Mouse (Mus musculus) kidney, postnatal 0 days (tissue): ENCODE results near the gene Sh3pxd2a. TPM values are rescaled to one million over a fixed set of nuclear protein-coding genes. Genes with fewer than 3 reads are reported as not detected.

Experiments
- ATAC-seq: fragments of 200-750 bp; cut with Nextera tagmentation; replicated peaks from 2 replicates; pipeline ENCODE4 v1.8.0; 2017; ENCODE audit warnings: low read depth, moderate number of reproducible peaks, moderate TSS enrichment, moderate library complexity; ENCODE audit not compliant: low FRiP score
- DNase-seq: peaks from one replicate; pipeline ENCODE4 v3.0.0-alpha.2; 2016; ENCODE audit warnings: low spot score
- H3K27ac ChIP-seq: fragments of 300-500 bp; sonication (generic); 2 replicates; pipeline ENCODE4 v1.5.1; 2014; ENCODE audit warnings: mild to moderate bottlenecking
- H3K27me3 ChIP-seq: fragments of 300-500 bp; sonication (generic); 2 replicates; pipeline ENCODE4 v1.6.1; 2014; ENCODE audit warnings: low read length, mixed read lengths; ENCODE audit not compliant: insufficient read depth
- H3K36me3 ChIP-seq: fragments of 300-500 bp; sonication (generic); 2 replicates; pipeline ENCODE4 v1.6.1; 2014; ENCODE audit warnings: low read length, mixed read lengths; ENCODE audit not compliant: insufficient read depth
- H3K4me1 ChIP-seq: fragments of 300-500 bp; sonication (generic); replicated peaks from 2 replicates; pipeline ENCODE4 v1.6.1; 2014; ENCODE audit warnings: antibody characterized with exemption, low read length, mixed read lengths; ENCODE audit not compliant: insufficient read depth
- H3K4me2 ChIP-seq: fragments of 300-500 bp; sonication (generic); 2 replicates; pipeline ENCODE4 v1.6.1; 2014; ENCODE audit warnings: mild to moderate bottlenecking, low read length, moderate library complexity, mixed read lengths
- H3K4me3 ChIP-seq: fragments of 300-500 bp; sonication (generic); replicated peaks from 2 replicates; pipeline ENCODE4 v1.5.1; 2014; ENCODE audit warnings: low read depth, low read length
- H3K9ac ChIP-seq: fragments of 300-500 bp; sonication (generic); 2 replicates; pipeline ENCODE4 v1.6.1; 2014; ENCODE audit warnings: low read depth, low read length
- H3K9me3 ChIP-seq: fragments of 300-500 bp; sonication (generic); replicated peaks from 2 replicates; pipeline ENCODE4 v1.6.1; 2016; ENCODE audit warnings: low read length, inconsistent platforms, mixed read lengths
- CTCF ChIP-seq: IDR thresholded peaks from 2 replicates; pipeline ENCODE4 v1.5.1; 2016; ENCODE audit warnings: antibody characterized with exemption, low read depth, mild to moderate bottlenecking, moderate library complexity
- WGBS: fragments of 180-500 bp; shearing (Covaris S2); extraction: QIAGEN DNeasy Blood & Tissue Kit; methylation state at CpG from one replicate; pipeline ENCODE4 v1.1.7; 2014; 5-methylcytosine and 5-hydroxymethylcytosine counted together
- polyA plus RNA-seq: library from polyadenylated mRNA; unstranded; fragments of >200 nt; fragmentation: Nextera tagmentation; extraction: Ambion mirVana; gene quantifications from 2 replicates; pipeline ENCODE4 v1.2.1, GENCODE M21; 2015

Sh3pxd2a gene
- polyA plus RNA-seq, 1 experiment from 2014 or later = 4.1 TPM

DNA sequence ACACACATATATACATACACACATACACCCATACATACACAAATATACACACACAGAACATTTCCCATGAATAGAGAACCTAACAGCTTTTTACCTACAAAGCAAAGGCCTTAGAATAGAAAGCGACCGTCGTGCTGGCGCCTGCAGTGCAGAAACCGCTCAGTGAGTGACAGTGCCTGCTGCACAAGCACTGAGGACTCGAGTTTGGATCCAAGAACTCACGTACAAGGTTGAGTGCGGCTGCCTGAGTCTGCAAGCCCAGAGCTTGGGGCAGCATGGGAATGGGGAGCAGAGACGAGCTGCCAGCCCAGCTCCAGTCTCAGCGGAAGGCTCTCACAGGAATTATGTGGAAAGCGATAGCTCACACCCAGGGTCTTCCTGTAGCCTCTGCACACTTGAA lies 43.7 kb downstream of the Sh3pxd2a start:
- TF ChIP-seq CTCF = no peak
- H3K9me3 ChIP-seq = no peaks in the 10 kb centered on the region
- H3K27me3 ChIP-seq = no peaks in the 10 kb centered on the region
- ATAC-seq (no peak), DNase-seq (no peak)
- no peak overlapping the region for H3K27ac ChIP-seq
- no peak overlapping the region for H3K4me3 ChIP-seq
- no peak overlapping the region for H3K4me2 ChIP-seq
- H3K9ac ChIP-seq = no peak overlapping the region
- H3K4me1 ChIP-seq = 0 out of 2 replicates have a peak, but pooled peaks cover 4% of the 10 kb centered on the region
- WGBS = 83% methylated on average over 11 of the region's 11 CpGs
- 0 out of 2 replicates have a peak, but pooled peaks cover 4% of the 10 kb centered on the region for H3K36me3 ChIP-seq

DNA sequence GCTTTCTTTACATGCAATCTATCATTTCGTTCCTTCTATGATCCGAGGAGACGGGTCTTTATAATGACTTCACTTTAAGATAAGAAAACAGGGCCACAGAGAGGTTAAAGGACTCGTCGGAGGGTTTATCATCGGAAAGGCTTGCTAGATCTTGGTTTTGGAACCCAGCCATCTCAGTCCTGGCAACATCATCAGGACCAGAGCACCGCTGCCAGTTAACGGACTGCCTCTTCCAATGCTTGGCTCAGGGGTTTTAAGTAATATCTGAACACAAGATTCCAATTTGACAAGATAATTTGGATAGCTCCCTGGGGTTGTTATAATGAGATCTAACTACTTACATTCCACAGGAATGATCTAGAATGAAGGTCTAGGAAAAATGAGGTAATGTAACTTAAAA lies 45.0 kb downstream of the Sh3pxd2a start:
- H3K36me3 ChIP-seq = 0 out of 2 replicates have a peak, but pooled peaks cover 4% of the 10 kb centered on the region
- WGBS = 69% methylated on average over 8 of the region's 8 CpGs
- ATAC-seq (no peak), DNase-seq (no peak)
- no peak overlapping the region for H3K4me2 ChIP-seq
- H3K9me3 ChIP-seq = no peaks in the 10 kb centered on the region
- no peak overlapping the region for H3K9ac ChIP-seq
- no peaks in the 10 kb centered on the region for H3K27me3 ChIP-seq
- no peak overlapping the region for H3K4me3 ChIP-seq
- TF ChIP-seq CTCF = no peak
- no peak overlapping the region for H3K27ac ChIP-seq
- 0 out of 2 replicates have a peak, but pooled peaks cover 7% of the 10 kb centered on the region for H3K4me1 ChIP-seq

DNA sequence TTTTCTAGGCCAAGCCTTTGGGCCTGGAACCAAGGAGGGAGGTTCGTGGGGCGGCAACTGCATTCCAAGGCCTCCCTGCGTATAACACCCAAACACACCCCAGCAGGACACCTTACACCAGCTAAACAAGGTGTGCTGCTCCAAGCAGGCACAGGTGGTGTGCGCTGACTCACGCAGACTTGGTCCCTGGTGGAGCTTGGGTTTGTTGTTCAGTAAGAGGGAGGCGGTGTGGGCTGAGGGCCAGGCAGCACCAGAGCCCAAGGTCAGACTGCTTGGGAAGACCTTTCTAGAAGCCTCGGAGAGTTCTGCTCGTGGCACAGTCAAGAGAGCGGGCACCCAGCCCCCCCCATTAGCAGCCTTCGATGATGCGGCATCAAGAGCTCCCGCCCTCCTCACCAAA lies 48.0 kb downstream of the Sh3pxd2a start:
- H3K4me3 ChIP-seq = no peak overlapping the region
- H3K9me3 ChIP-seq = no peaks in the 10 kb centered on the region
- no peak overlapping the region for H3K4me2 ChIP-seq
- H3K36me3 ChIP-seq = no peaks in the 10 kb centered on the region
- no peak for ATAC-seq
- H3K9ac ChIP-seq = no peak overlapping the region
- H3K4me1 ChIP-seq = peaks cover 9% of the 10 kb centered on the region; the same call in 1 of the 2 replicates
- no peak overlapping the region for H3K27ac ChIP-seq
- H3K27me3 ChIP-seq = no peaks in the 10 kb centered on the region
- no peak for DNase-seq
- TF ChIP-seq CTCF = no peak
- WGBS = 87% methylated on average over 12 of the region's 12 CpGs

DNA sequence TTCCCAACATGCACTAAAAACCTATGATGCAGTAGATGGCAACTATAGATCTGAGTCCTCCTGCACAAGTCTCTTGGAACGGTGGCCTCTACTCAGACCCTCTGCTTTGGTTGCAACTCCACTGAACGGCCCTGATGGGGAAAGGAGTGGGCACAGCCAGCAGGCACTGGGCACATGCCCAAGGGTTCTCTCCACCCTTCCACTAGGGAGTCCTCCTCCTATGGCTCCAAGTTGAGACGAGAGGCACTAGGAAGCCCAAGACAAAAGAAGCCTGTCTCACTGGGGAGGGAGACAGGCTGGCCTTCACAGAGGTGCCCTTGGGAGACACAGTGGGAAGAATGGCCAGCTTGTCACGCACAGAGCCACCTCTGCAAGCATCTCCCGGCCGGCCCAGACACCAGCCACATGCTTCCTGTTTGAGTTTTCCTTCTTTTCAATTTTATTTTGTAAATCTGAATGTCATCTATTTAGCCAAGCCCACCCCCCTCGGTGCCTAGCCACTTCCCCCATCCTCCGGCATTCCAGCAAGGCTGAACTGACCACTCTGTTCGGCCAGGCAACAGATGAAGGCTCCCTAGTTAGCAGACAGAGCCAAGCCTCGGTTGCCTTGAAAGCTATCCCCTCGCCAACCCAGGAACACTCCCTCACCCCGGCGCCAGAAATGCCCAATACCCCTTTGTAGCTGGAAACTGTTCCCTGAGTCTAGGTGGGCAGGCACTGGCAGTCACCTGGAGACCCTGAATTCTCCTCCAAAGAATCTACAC lies 49.9 kb downstream of the Sh3pxd2a start:
- H3K9me3 ChIP-seq = no peaks in the 10 kb centered on the region
- H3K4me2 ChIP-seq = no peak overlapping the region
- no peaks in the 10 kb centered on the region for H3K36me3 ChIP-seq
- no peak overlapping the region for H3K4me3 ChIP-seq
- H3K9ac ChIP-seq = no peak overlapping the region
- WGBS = 66% methylated on average over 13 of the region's 13 CpGs
- no peak for TF ChIP-seq CTCF
- DNase-seq = no peak
- H3K27ac ChIP-seq = no peak overlapping the region
- H3K27me3 ChIP-seq = no peaks in the 10 kb centered on the region
- no peak for ATAC-seq
- H3K4me1 ChIP-seq = peaks cover 8% of the 10 kb centered on the region; the same call in 1 of the 2 replicates

DNA sequence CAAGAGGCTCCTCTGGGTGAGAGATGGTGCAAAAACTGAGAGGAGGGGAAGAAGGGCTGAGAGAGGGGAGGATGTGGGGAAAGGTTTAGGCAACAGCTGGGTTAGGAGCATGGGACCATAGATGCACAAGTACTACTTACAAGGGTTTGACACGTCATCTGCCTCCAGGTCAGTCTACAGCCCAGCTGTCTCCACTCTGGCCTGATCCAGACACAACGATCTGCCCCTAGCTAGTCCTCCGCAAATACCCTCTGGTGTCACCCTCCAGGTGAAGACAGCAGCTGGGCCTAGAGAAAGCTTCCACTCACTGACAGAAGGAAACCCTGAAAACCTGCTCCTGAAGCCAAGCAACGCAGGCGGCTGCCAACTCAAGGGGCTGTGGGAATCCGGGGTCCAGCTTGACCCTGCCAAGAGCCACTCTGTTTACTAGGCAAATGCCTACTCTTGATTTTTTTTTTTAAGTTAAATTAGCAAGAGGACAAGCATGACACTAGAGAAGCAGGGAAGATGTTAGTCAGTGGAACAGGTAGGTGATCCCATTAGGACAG lies 50.7 kb downstream of the Sh3pxd2a start:
- 78% methylated on average over 6 of the region's 6 CpGs for WGBS
- TF ChIP-seq CTCF = no peak
- H3K4me2 ChIP-seq = no peak overlapping the region

DNA sequence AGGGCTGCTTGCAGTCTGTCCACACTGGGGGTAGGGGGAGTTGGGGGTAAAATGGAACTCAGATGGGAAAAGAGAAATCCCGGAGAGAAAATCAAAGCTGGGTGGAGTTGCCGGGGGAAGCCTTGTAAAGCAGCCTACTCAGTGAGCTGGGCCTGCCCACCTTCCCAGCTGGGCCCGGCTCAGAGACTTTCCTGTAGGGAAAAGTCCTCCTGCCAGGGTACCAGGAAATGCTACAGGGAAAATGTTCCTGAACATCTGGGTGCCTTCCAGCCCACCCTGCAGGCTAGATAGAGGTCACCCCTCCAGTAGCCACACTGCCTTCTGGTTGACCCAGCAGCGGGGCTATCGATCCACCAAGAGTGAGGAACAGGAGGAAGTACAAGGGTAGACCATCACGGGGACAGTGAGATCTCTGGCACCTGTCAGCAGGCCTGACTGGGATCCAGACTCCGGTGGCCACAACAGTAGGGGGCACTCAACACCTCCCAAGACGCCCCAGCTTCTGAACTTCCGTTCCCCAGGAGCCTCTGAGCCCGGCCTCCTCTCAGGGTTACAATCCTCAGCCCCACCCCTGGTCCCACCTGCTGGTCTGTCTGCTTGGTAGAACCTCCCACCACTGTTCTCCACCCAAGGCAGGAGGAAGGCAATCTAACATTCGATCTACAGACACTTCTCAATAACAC lies 51.5 kb downstream of the Sh3pxd2a start:
- no peak for TF ChIP-seq CTCF
- DNase-seq (no peak), ATAC-seq (no peak)
- no peak overlapping the region for H3K9ac ChIP-seq
- H3K27ac ChIP-seq = peak overlapping the region; percentile 31; the same call in 1 of the 2 replicates
- H3K9me3 ChIP-seq = no peaks in the 10 kb centered on the region
- H3K4me3 ChIP-seq = no peak overlapping the region
- H3K4me2 ChIP-seq = no peak overlapping the region
- H3K4me1 ChIP-seq = peaks cover 10% of the 10 kb centered on the region; the same call in 1 of the 2 replicates
- H3K27me3 ChIP-seq = no peaks in the 10 kb centered on the region
- no peaks in the 10 kb centered on the region for H3K36me3 ChIP-seq
- WGBS = 67% methylated on average over 11 of the region's 11 CpGs

More for the DNA sequence above, 50.7 kb downstream of the Sh3pxd2a start:
- DNase-seq (no peak), ATAC-seq (no peak)
- Histone ChIP-seq H3K4me1 (peaks cover 10% of the 10 kb centered on the region; the same call in 1 of the 2 replicates), H3K9me3 (no peaks in the 10 kb centered on the region), H3K27ac (no peak overlapping the region), H3K27me3 (no peaks in the 10 kb centered on the region), H3K9ac (no peak overlapping the region), H3K4me3 (no peak overlapping the region), H3K36me3 (no peaks in the 10 kb centered on the region)
